Mouse (Mus musculus) G1E (cell line): Measurements from ENCODE around the gene Pard3b. TPM values are rescaled to one million over a fixed set of nuclear protein-coding genes. Genes with fewer than 3 reads are reported as not detected.

Experiments
- ATAC-seq: 2 replicates; pipeline ENCODE4 v1.8.0; 2016; ENCODE audit warnings: mild to moderate bottlenecking; ENCODE audit not compliant: insufficient number of reproducible peaks, poor library complexity, low FRiP score, severe bottlenecking; ENCODE audit errors: extremely low read depth
- DNase-seq: peaks from one replicate; pipeline ENCODE4 v3.0.0; 2012; ENCODE audit warnings: low spot score
- H3K27me3 ChIP-seq: 2 replicates; pipeline ENCODE4 v1.6.1; 2012; ENCODE audit warnings: mild to moderate bottlenecking, low read length, inconsistent platforms; ENCODE audit not compliant: insufficient read depth
- H3K36me3 ChIP-seq: replicated peaks from 2 replicates; pipeline ENCODE3; 2012; ENCODE audit warnings: mild to moderate bottlenecking, inconsistent platforms
- H3K4me1 ChIP-seq: 2 replicates; pipeline ENCODE4 v1.6.1; 2012; ENCODE audit warnings: low read depth, low read length, inconsistent platforms, mixed read lengths; ENCODE audit not compliant: insufficient read depth
- H3K4me3 ChIP-seq: 2 replicates; pipeline ENCODE4 v1.5.1; 2012; ENCODE audit warnings: low read depth, mild to moderate bottlenecking, inconsistent platforms, low read length, moderate library complexity, mixed read lengths
- H3K9me3 ChIP-seq: replicated peaks from 2 replicates; pipeline ENCODE4 v1.6.1; 2012; ENCODE audit warnings: inconsistent platforms
- CTCF ChIP-seq: IDR thresholded peaks from 2 replicates; pipeline ENCODE4 v1.5.1; 2012; ENCODE audit warnings: low read depth, low read length, inconsistent platforms, mixed read lengths
- GATA1 ChIP-seq: IDR thresholded peaks from 2 replicates; pipeline ENCODE4 v1.6.1; 2012; ENCODE audit warnings: borderline replicate concordance, low read length, inconsistent platforms, mixed read lengths
- GATA2 ChIP-seq: IDR thresholded peaks from 2 replicates; pipeline ENCODE4 v1.6.1; 2012; ENCODE audit warnings: low read depth, low read length, inconsistent platforms, borderline replicate concordance
- POLR2AphosphoS5 ChIP-seq: IDR thresholded peaks from 2 replicates; pipeline ENCODE4 v1.6.1; 2012; ENCODE audit warnings: low read depth, low read length, inconsistent platforms; ENCODE audit not compliant: insufficient replicate concordance
- TAL1 ChIP-seq: conservative IDR thresholded peaks from 2 replicates; pipeline ENCODE4 v1.6.1; 2012; ENCODE audit warnings: low read depth, low read length, inconsistent platforms, mixed read lengths
- polyA plus RNA-seq: library from polyadenylated mRNA; stranded (reverse); fragments of >175 nt; gene quantifications from 2 replicates; pipeline ENCODE4 v1.2.3, GENCODE M21; 2012
- total RNA-seq, 2 experiments: library from RNA; stranded (forward) in 1 of 2; stranded (reverse) in 1 of 2; fragments of 200-1000 nt in 1 of 2; fragments of >200 nt in 1 of 2; fragmentation: Nextera tagmentation in 1 of 2; gene quantifications; 2 replicates each; pipeline ENCODE4 v1.2.3; 2014 to 2017

Pard3b gene
- total and polyA plus RNA-seq, 3 experiments, result 0.33 TPM; not detected in 2

DNA sequence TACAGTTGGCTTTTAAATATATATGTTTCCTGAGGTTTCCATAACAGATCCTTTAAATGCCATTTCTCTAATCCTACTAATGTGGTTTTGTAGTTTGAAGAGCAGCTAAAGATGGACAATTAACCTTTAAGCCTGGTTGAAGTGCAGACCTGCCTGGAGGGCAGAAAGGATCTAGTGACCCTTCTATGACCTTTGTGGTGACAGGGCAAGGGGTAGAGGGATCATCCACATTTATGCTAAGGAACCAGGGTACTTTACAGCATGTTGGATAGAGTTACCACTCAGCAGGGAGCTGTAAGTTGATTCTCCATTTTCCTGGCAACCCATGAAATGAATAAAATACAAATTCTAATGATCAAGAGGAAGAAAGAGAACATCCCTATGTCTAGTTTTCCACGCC lies 47.3 kb downstream of the Pard3b start:
- TF ChIP-seq GATA1, result no peak
- TF ChIP-seq GATA2, result no peak
- TF ChIP-seq POLR2AphosphoS5, result no peak
- no peak for TF ChIP-seq TAL1
- no peak for TF ChIP-seq CTCF
- ATAC-seq (no peak), DNase-seq (no peak)
- Histone ChIP-seq H3K4me3 (no peak overlapping the region), H3K36me3 (no peaks in the 10 kb centered on the region), H3K27me3 (no peaks in the 10 kb centered on the region), H3K9me3 (no peaks in the 10 kb centered on the region), H3K4me1 (no peaks in the 10 kb centered on the region)

DNA sequence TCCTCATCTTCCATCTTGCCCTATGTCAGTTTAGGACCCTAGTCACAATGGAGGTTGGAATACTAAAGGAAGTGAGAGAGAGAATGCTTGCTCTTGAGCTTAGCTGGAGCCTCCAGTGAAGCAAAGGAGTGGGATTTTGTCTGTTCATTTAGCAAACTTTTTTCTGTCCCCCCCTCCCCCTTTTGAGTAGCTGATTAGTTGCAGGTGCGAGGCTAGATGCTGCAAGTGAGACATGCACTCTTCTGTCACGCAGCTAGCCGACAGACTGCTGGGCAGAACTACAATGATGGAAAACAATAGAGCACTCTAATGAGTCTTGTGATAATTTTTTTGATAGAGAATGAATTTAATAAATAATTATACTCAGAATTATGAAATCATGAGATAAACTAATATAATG lies 49.7 kb downstream of the Pard3b start:
- no peak for TF ChIP-seq TAL1
- no peak for TF ChIP-seq CTCF
- no peak for TF ChIP-seq GATA2
- no peak for TF ChIP-seq GATA1
- TF ChIP-seq POLR2AphosphoS5, result no peak
- ATAC-seq (no peak), DNase-seq (no peak)

DNA sequence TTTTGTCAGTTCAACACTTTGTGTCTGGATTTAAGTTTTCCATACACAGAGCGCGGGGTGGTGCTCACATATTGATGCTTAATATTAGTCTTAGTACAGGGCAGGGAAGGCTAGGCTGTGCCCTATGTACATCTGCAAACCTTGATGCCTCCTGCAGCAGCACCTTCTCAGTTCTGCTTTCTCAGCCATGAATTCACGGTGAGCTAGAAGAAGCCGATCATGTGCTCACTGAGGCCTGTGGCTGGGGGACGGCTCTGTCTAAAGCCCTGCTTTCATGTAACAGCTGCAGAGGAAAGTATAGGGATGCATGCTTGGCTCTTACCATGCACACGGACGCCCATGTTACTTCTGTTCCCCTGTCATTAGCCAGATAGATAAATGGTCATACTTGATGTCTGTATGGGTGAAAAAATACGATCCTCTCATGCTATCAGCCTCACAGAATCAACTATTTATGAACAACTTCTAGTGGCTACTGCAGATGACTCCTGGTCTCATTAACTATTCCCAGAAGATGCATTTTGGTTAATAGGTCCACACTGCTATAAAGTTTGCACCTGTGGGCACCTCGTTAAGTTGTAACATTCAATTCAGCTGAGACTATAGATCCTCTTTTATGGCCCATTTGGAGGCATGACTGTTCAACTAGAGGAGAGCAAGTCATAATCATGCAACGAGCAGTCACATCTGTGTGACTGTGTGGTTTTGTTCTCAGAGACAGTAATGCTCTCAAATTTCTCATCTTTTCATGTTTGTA lies 60.0 kb downstream of the Pard3b start:
- Histone ChIP-seq H3K4me3 (no peak overlapping the region), H3K36me3 (no peaks in the 10 kb centered on the region), H3K4me1 (no peaks in the 10 kb centered on the region), H3K27me3 (no peaks in the 10 kb centered on the region), H3K9me3 (no peaks in the 10 kb centered on the region)
- ATAC-seq, result no peak
- no peak for DNase-seq
- TF ChIP-seq CTCF (no peak), GATA1 (no peak), GATA2 (no peak), TAL1 (no peak), POLR2AphosphoS5 (no peak)

More for the DNA sequence above, 49.7 kb downstream of the Pard3b start:
- Histone ChIP-seq H3K36me3 (no peaks in the 10 kb centered on the region), H3K4me1 (no peaks in the 10 kb centered on the region), H3K9me3 (no peaks in the 10 kb centered on the region), H3K4me3 (no peak overlapping the region), H3K27me3 (no peaks in the 10 kb centered on the region)

DNA sequence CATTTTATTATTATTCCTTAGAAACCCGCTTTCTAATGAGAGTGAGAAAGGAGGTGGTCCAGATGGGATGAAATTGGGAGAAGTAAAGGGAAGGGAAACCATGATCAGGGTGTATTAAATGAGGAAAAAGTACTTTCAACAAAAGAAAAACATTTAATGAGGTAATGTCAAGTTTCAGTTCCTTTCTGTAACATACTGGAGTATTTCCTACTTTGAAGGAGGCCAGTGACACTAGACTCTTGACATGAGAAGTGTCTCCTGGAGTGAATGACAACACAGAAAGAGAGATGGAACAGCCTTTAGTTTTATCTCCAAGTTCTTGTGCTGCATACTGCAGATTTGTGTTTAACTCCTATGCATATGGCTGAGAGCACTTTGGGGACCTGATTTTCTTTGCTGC lies 71.2 kb downstream of the Pard3b start:
- DNase-seq (no peak), ATAC-seq (no peak)
- Histone ChIP-seq H3K9me3 (no peaks in the 10 kb centered on the region), H3K27me3 (no peaks in the 10 kb centered on the region; the same call in 1 of the 2 replicates), H3K4me1 (no peaks in the 10 kb centered on the region), H3K4me3 (no peak overlapping the region), H3K36me3 (no peaks in the 10 kb centered on the region)
- TF ChIP-seq GATA2, result no peak
- TF ChIP-seq CTCF, result no peak
- TF ChIP-seq POLR2AphosphoS5, result no peak
- no peak for TF ChIP-seq GATA1

DNA sequence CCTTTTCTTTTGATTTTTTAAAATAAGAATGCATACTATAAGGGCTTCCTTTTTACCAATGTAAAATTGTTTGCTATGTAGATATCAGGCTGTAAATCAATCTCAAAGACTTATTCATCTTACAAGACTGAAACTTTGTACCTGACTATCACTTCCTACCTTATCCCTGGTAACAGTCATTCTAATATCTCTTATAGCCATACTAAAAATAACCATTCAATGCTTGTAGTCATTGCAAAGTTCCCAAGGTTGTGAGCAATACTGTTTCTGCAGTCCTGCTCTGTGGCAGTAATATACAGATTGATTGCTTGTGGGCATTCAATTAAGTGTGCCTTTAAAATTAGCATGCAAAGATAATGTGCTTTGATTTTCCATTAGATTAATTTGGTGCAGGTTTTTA lies 72.9 kb downstream of the Pard3b start:
- DNase-seq, result no peak
- H3K27me3 ChIP-seq, result no peaks in the 10 kb centered on the region; the same call in 1 of the 2 replicates
- no peaks in the 10 kb centered on the region for H3K36me3 ChIP-seq
- no peak overlapping the region for H3K4me3 ChIP-seq
- no peak for ATAC-seq
- H3K9me3 ChIP-seq, result no peaks in the 10 kb centered on the region
- TF ChIP-seq GATA2, result no peak
- no peaks in the 10 kb centered on the region for H3K4me1 ChIP-seq

DNA sequence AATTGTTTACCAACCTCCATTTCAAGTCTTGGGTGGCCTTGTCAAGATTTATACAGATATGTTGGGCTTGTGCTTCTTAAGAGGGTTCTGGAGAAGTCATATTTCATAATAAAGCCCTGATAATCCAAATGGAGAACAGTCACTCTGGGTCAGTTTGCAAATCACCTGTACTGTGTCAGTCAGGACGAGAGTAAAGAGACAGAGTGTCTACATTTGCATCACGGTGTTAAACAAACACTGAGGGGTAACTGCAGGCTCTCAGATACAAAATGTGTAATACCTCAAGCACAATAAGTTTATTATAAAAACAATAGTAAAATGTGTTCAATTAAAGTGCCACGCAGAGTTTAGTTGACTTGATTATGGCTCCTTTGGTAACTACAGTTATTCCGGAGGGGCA lies 91.0 kb downstream of the Pard3b start:
- Histone ChIP-seq H3K4me1 (no peaks in the 10 kb centered on the region), H3K27me3 (no peaks in the 10 kb centered on the region), H3K36me3 (no peaks in the 10 kb centered on the region), H3K9me3 (no peaks in the 10 kb centered on the region), H3K4me3 (no peak overlapping the region)
- TF ChIP-seq CTCF, result no peak
- TF ChIP-seq GATA2, result no peak
- TF ChIP-seq GATA1, result no peak
- no peak for TF ChIP-seq TAL1
- no peak for TF ChIP-seq POLR2AphosphoS5
- no peak for ATAC-seq
- no peak for DNase-seq

DNA sequence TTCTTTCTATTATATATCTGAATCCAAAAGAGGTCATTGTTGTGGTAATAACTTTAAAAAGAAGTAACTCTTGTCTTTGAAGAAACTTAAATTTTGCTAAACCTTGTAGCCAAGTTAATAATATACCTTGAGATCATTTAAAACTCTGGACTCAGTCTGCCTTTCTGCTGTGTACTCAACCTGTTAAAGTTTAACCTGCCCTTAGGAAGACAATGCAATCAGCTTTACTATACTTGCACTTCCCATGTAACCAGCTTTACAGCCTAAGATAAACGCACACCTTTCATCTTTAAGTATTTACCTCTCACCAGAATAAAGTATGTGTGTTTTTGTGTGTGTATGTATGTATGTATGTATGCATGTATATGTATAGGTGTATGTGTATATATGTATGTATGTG lies 97.9 kb downstream of the Pard3b start:
- no peaks in the 10 kb centered on the region for H3K4me1 ChIP-seq
- no peaks in the 10 kb centered on the region for H3K9me3 ChIP-seq
- no peak for DNase-seq
- H3K27me3 ChIP-seq, result no peaks in the 10 kb centered on the region
- H3K36me3 ChIP-seq, result no peaks in the 10 kb centered on the region
- H3K4me3 ChIP-seq, result no peak overlapping the region
- TF ChIP-seq POLR2AphosphoS5 (no peak), CTCF (no peak), TAL1 (no peak), GATA1 (no peak), GATA2 (no peak)
- ATAC-seq, result no peak
